Mouse (Mus musculus) lung, embryonic 16.5 days (tissue): ENCODE measurements around the gene Vrk1. TPM values are rescaled to one million over a fixed set of nuclear protein-coding genes. Genes with fewer than 3 reads are reported as not detected.

ENCODE experiments used
- ATAC-seq: fragments of 200-750 bp; cut with Nextera tagmentation; 2 replicates; pipeline ENCODE4 v1.8.0; 2017; ENCODE audit warnings: low read depth, mild to moderate bottlenecking, moderate library complexity
- H3K27ac ChIP-seq: fragments of 300-500 bp; sonication (generic); 2 replicates; pipeline ENCODE4 v1.5.1; 2014; ENCODE audit warnings: mild to moderate bottlenecking, control low read depth, low read length
- H3K27me3 ChIP-seq: fragments of 300-500 bp; sonication (generic); 2 replicates; pipeline ENCODE4 v1.6.1; 2014; ENCODE audit warnings: low read depth, low read length, mixed read lengths; ENCODE audit not compliant: control insufficient read depth, insufficient read depth
- H3K36me3 ChIP-seq: fragments of 300-500 bp; sonication (generic); 2 replicates; pipeline ENCODE4 v1.6.1; 2014; ENCODE audit warnings: low read length; ENCODE audit not compliant: control insufficient read depth, insufficient read depth
- H3K4me1 ChIP-seq: fragments of 300-500 bp; sonication (generic); replicated peaks from 2 replicates; pipeline ENCODE4 v1.6.1; 2014; ENCODE audit warnings: low read length, mixed read lengths; ENCODE audit not compliant: control insufficient read depth, insufficient read depth
- H3K4me2 ChIP-seq: fragments of 300-500 bp; sonication (generic); 2 replicates; pipeline ENCODE4 v1.6.1; 2014; ENCODE audit warnings: low read depth, low read length, control low read depth
- H3K4me3 ChIP-seq: fragments of 300-500 bp; sonication (generic); 2 replicates; pipeline ENCODE4 v1.5.1; 2014; ENCODE audit warnings: mild to moderate bottlenecking, low read length, control low read depth
- H3K9ac ChIP-seq: fragments of 300-500 bp; sonication (generic); 2 replicates; pipeline ENCODE4 v1.6.1; 2014; ENCODE audit warnings: low read length, control low read depth
- H3K9me3 ChIP-seq: fragments of 300-500 bp; sonication (generic); 2 replicates; pipeline ENCODE4 v1.6.1; 2016; ENCODE audit warnings: low read length; ENCODE audit not compliant: control insufficient read depth
- WGBS: fragments of 180-500 bp; shearing (Covaris S2); extraction: QIAGEN DNeasy Blood & Tissue Kit; methylation state at CpG from one replicate; pipeline ENCODE4 v1.1.7; 2014; 5-methylcytosine and 5-hydroxymethylcytosine counted together
- polyA plus RNA-seq: library from polyadenylated mRNA; unstranded; fragments of >200 nt; fragmentation: Nextera tagmentation; extraction: Ambion mirVana; gene quantifications from 2 replicates; pipeline ENCODE4 v1.2.1, GENCODE M21; 2015

The Vrk1 gene
- polyA plus RNA-seq, 1 experiment from 2014 or later: 71.6 TPM

- no peak overlapping the region for H3K9ac ChIP-seq
- H3K4me3 ChIP-seq: no peak overlapping the region
- no peak for ATAC-seq
- peaks cover 11% of the 10 kb centered on the region for H3K4me1 ChIP-seq
- 59% methylated on average over 9 of the region's 9 CpGs for WGBS
- no peak overlapping the region for H3K4me2 ChIP-seq
- no peaks in the 10 kb centered on the region for H3K27me3 ChIP-seq
- H3K36me3 ChIP-seq: peaks cover 2% of the 10 kb centered on the region; the same call in 1 of the 2 replicates
- no peaks in the 10 kb centered on the region for H3K9me3 ChIP-seq
- no peak overlapping the region for H3K27ac ChIP-seq
These were observed 21.9 kb downstream of the Vrk1 start for GRCm38 (mm10) chr12:106031916-106032315.

DNA sequence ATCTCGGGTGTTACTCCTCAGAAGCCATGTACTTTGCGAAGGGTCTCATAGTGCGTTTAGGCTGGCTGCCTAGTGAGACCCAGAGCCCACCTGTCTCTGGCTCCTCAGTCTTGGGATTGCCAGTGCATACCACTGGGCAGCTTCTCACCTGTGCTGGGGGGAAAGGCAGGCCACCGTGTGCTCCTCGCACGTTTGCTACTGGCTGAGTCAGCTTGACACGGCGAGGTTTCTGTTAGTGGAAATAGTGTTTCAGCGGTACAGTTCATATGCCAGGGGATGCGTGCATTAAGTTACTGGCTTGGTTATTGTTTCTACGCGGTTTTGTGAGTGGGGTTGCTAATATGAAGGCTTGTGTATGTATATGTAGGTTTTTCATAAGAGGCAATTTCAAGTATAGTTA is 22.3 kb downstream of the Vrk1 start:
- Histone ChIP-seq H3K4me3 (no peak overlapping the region), H3K36me3 (peaks cover 2% of the 10 kb centered on the region; the same call in 1 of the 2 replicates), H3K27me3 (no peaks in the 10 kb centered on the region), H3K9me3 (no peaks in the 10 kb centered on the region), H3K4me2 (no peak overlapping the region), H3K9ac (no peak overlapping the region), H3K4me1 (peaks cover 11% of the 10 kb centered on the region), H3K27ac (no peak overlapping the region)
- WGBS: 88% methylated on average over 12 of the region's 12 CpGs
- ATAC-seq: no peak

GRCm38 (mm10) chr12:106034267-106034666 is 24.2 kb downstream of the Vrk1 start:
- Histone ChIP-seq H3K27me3 (no peaks in the 10 kb centered on the region), H3K4me1 (peaks cover 11% of the 10 kb centered on the region), H3K4me2 (no peak overlapping the region), H3K9ac (no peak overlapping the region), H3K27ac (no peak overlapping the region), H3K4me3 (no peak overlapping the region), H3K9me3 (no peaks in the 10 kb centered on the region), H3K36me3 (no peaks in the 10 kb centered on the region; the same call in 1 of the 2 replicates)
- WGBS: 73% methylated on average over 7 of the region's 7 CpGs
- ATAC-seq: no peak

- 81% methylated on average over 9 of the region's 9 CpGs for WGBS
- H3K4me2 ChIP-seq: no peak overlapping the region
These were observed 24.7 kb downstream of the Vrk1 start for GRCm38 (mm10) chr12:106034761-106035160.

DNA sequence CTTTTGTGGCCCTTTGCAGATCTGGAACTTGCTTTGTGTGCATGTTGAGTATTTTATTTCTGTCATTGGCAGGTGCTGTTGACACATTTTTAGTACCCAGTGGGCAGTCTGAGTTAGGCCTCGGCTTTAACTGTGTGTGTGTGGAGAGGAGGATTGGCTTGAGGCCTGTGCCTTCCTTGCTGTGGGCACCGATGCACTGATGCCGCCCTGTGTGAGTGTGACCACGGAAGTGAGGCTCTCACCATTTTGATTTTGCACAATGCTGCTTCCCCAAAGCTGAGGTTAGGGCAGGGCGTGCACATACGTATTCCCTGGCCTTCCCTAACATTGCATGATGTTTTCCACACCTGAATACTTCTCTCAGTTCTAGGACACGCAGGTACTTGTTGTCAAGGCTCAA is 30.2 kb downstream of the Vrk1 start:
- H3K4me2 ChIP-seq: no peak overlapping the region
- WGBS: 89% methylated on average over 7 of the region's 7 CpGs
- no peaks in the 10 kb centered on the region for H3K9me3 ChIP-seq
- no peaks in the 10 kb centered on the region for H3K4me1 ChIP-seq
- ATAC-seq: no peak
- H3K36me3 ChIP-seq: peaks cover 7% of the 10 kb centered on the region
- H3K4me3 ChIP-seq: no peak overlapping the region
- no peaks in the 10 kb centered on the region for H3K27me3 ChIP-seq
- H3K27ac ChIP-seq: no peak overlapping the region
- no peak overlapping the region for H3K9ac ChIP-seq

More at GRCm38 (mm10) chr12:106034761-106035160, 24.7 kb downstream of the Vrk1 start:
- Histone ChIP-seq H3K27ac (no peak overlapping the region), H3K36me3 (no peaks in the 10 kb centered on the region; the same call in 1 of the 2 replicates), H3K27me3 (no peaks in the 10 kb centered on the region), H3K4me1 (peaks cover 11% of the 10 kb centered on the region), H3K9ac (no peak overlapping the region), H3K4me3 (no peak overlapping the region), H3K9me3 (no peaks in the 10 kb centered on the region)
- ATAC-seq: no peak

DNA sequence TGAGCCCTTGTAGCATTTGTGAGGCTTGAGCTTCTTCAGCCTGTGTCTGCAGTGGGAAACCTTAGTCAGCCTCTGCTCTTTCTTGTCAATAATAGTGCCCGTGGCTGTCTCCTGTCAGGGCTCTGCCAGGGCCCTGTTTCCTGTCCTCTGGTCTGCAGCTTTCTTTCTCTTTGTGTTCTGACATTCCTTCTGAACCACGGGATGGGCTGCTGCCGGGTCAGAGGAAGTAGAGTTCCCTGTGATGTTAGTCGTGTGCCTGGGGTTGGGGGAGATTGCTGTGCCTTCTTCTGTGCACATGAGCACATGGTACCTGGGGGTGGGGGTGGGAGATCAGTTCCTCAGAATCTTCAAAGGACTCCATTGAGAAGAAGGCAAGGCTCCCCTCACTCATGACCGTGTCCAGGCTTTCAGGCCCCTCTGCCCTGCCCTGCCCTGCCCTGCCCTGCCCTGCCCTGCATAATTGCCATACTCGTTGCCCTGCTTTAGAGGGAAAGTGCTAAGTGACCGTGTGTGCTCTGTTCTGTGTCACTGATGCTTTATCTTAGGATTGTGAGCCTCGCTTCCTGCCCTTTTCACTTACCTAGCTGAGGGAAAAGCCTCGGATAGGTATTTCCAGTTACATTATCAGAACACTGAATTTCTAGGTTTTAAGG is 36.2 kb downstream of the Vrk1 start:
- no peak overlapping the region for H3K4me2 ChIP-seq
- no peak overlapping the region for H3K9ac ChIP-seq
- H3K36me3 ChIP-seq: peaks cover 11% of the 10 kb centered on the region
- WGBS: 34% methylated on average over 9 of the region's 9 CpGs
- H3K4me3 ChIP-seq: no peak overlapping the region
- H3K4me1 ChIP-seq: no peaks in the 10 kb centered on the region
- no peaks in the 10 kb centered on the region for H3K27me3 ChIP-seq
- no peak overlapping the region for H3K27ac ChIP-seq
- ATAC-seq: no peak
- H3K9me3 ChIP-seq: no peaks in the 10 kb centered on the region

DNA sequence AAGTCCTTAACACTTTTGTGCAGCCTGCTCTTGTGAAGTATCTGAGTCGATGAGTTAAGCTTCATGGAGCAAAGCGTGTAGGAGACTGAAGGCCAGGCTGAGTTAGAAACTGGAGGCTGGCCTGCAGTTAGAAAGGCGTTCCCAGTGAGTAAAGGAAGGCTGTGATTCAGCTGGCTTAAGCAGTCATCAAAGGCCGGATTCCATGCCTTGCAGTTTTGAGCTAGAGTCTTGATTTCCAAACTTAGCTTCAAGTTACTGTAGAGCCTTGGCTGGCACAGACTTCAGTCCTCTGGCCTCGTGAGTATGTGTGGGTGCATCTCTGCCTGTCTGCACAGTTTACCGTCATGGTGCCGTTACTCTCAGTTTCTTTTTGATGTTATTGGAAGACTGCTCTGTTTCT is 42.2 kb downstream of the Vrk1 start:
- ATAC-seq: no peak
- no peaks in the 10 kb centered on the region for H3K9me3 ChIP-seq
- 91% methylated on average over 7 of the region's 7 CpGs for WGBS

GRCm38 (mm10) chr12:106055799-106056198 is 45.8 kb downstream of the Vrk1 start:
- WGBS: 33% methylated on average over 6 of the region's 6 CpGs

More for the DNA sequence above, 42.2 kb downstream of the Vrk1 start:
- no peak overlapping the region for H3K4me2 ChIP-seq
- no peak overlapping the region for H3K4me3 ChIP-seq
- H3K27ac ChIP-seq: no peak overlapping the region
- no peaks in the 10 kb centered on the region for H3K27me3 ChIP-seq
- no peaks in the 10 kb centered on the region for H3K4me1 ChIP-seq
- peaks cover 2% of the 10 kb centered on the region; the same call in 1 of the 2 replicates for H3K36me3 ChIP-seq
- H3K9ac ChIP-seq: no peak overlapping the region

DNA sequence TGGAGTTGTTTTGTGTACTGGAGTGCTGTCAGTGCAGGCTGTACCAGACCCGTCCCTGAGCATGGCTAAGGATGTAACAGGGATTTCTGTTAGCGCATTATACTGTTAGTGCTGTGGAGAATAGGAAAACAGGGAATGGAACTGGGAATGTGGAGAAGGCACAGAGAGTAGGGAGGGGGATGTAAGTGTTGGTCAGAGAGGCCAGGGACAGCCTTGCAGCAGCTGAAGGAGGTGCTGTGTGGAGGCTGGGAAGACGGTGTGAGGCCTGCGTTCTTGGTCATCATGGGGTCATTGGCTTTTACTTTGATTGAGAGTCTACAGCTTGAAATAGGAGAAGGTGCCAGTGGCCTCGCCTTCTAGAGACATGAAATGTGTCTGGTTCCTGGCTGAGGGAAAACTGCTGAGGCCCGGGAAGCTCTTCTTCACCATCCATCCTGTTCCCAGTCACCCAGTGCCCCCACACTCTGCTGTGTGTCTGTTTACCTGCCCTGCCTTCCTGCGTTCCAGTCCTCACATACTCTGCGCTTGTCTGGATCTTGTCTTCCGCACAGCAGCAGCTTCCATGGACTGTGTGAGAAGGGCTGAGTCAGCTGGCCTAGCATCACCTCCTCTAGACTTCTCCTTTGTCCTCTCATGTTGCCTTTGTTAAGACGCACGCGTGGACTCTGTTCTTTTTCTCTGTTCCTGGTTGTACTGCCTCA is 50.0 kb downstream of the Vrk1 start:
- 53% methylated on average over 12 of the region's 12 CpGs for WGBS
- no peak overlapping the region for H3K9ac ChIP-seq
- H3K36me3 ChIP-seq: peaks cover 21% of the 10 kb centered on the region
- no peaks in the 10 kb centered on the region for H3K9me3 ChIP-seq
- no peak for ATAC-seq
- H3K27me3 ChIP-seq: no peaks in the 10 kb centered on the region
- H3K4me3 ChIP-seq: no peak overlapping the region
- no peak overlapping the region for H3K27ac ChIP-seq
- H3K4me1 ChIP-seq: no peaks in the 10 kb centered on the region
- H3K4me2 ChIP-seq: no peak overlapping the region

More at GRCm38 (mm10) chr12:106055799-106056198, 45.8 kb downstream of the Vrk1 start:
- peak; percentile 77 for ATAC-seq
- Histone ChIP-seq H3K9ac (no peak overlapping the region), H3K36me3 (peaks cover 17% of the 10 kb centered on the region), H3K27me3 (no peaks in the 10 kb centered on the region), H3K4me3 (no peak overlapping the region), H3K4me1 (no peaks in the 10 kb centered on the region), H3K9me3 (no peaks in the 10 kb centered on the region), H3K4me2 (no peak overlapping the region), H3K27ac (no peak overlapping the region)
